Mouse (Mus musculus) intestine, embryonic 14.5 days (tissue): ENCODE results near the gene Kcnk3. TPM values are rescaled to one million over a fixed set of nuclear protein-coding genes. Genes with fewer than 3 reads are reported as not detected.

ENCODE experiments used
- ATAC-seq: fragments of 200-750 bp; cut with Nextera tagmentation; replicated peaks from 2 replicates; pipeline ENCODE4 v1.8.0; 2017; ENCODE audit warnings: low read depth, moderate number of reproducible peaks, moderate TSS enrichment, moderate library complexity; ENCODE audit not compliant: low FRiP score, low TSS enrichment
- DNase-seq: peaks from one replicate; pipeline ENCODE4 v3.0.0-alpha.2; 2018; ENCODE audit warnings: low spot score
- H3K27ac ChIP-seq: fragments of 300-500 bp; sonication (generic); 2 replicates; pipeline ENCODE4 v1.5.1; 2014; ENCODE audit warnings: low read depth, mild to moderate bottlenecking, control low read depth
- H3K27me3 ChIP-seq: fragments of 300-500 bp; sonication (generic); replicated peaks from 2 replicates; pipeline ENCODE4 v1.6.1; 2014; ENCODE audit warnings: low read length, control low read depth; ENCODE audit not compliant: control insufficient read depth, insufficient read depth
- H3K36me3 ChIP-seq: fragments of 300-500 bp; sonication (generic); 2 replicates; pipeline ENCODE4 v1.6.1; 2014; ENCODE audit warnings: low read length, control low read depth; ENCODE audit not compliant: control insufficient read depth, insufficient read depth
- H3K4me1 ChIP-seq: fragments of 300-500 bp; sonication (generic); replicated peaks from 2 replicates; pipeline ENCODE4 v1.6.1; 2014; ENCODE audit warnings: low read length, control low read depth, mixed read lengths; ENCODE audit not compliant: control insufficient read depth, insufficient read depth
- H3K4me2 ChIP-seq: fragments of 300-500 bp; sonication (generic); 2 replicates; pipeline ENCODE4 v1.6.1; 2014; ENCODE audit warnings: low read length
- H3K4me3 ChIP-seq: fragments of 300-500 bp; sonication (generic); 2 replicates; pipeline ENCODE4 v1.5.1; 2014; ENCODE audit warnings: low read depth, low read length, control low read depth, mixed read lengths
- H3K9ac ChIP-seq: fragments of 300-500 bp; sonication (generic); 2 replicates; pipeline ENCODE4 v1.6.1; 2014; ENCODE audit warnings: mild to moderate bottlenecking, low read length
- H3K9me3 ChIP-seq: fragments of 300-500 bp; sonication (generic); 2 replicates; pipeline ENCODE4 v1.6.1; 2016; ENCODE audit warnings: low read length, control low read depth; ENCODE audit not compliant: control insufficient read depth
- WGBS: fragments of 180-500 bp; shearing (Covaris S2); extraction: QIAGEN DNeasy Blood & Tissue Kit; methylation state at CpG from one replicate; pipeline ENCODE4 v1.1.7; 2014; 5-methylcytosine and 5-hydroxymethylcytosine counted together
- polyA plus RNA-seq: library from polyadenylated mRNA; unstranded; fragments of >200 nt; fragmentation: Nextera tagmentation; extraction: Ambion mirVana; gene quantifications from 2 replicates; pipeline ENCODE4 v1.2.1, GENCODE M21; 2014

Kcnk3 gene
- polyA plus RNA-seq, 1 experiment from 2014 or later, result 39.7 TPM

DNA sequence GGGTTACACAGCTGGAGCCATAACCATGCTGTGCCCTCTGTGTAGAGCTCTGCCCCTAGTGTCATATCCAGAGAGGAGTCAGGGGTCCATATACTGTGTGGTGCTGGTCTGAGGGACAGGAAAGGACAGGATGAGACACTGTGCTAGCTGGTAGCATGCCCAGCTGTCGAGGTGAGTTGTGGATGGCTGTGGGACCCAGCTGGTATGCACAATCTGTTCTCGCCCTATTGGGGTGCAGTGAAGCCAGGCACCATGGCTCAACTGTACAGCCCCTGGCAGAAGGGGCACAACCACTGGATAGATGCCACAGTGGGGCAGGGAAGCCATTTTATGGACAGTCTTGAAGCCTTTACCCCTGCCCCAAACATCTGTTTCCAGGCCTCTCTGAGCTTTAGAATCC is 31.2 kb downstream of the Kcnk3 start:
- Histone ChIP-seq H3K9ac (no peak overlapping the region), H3K4me1 (peaks cover 48% of the 10 kb centered on the region)
- 75% methylated on average over 2 of the region's 2 CpGs for WGBS

DNA sequence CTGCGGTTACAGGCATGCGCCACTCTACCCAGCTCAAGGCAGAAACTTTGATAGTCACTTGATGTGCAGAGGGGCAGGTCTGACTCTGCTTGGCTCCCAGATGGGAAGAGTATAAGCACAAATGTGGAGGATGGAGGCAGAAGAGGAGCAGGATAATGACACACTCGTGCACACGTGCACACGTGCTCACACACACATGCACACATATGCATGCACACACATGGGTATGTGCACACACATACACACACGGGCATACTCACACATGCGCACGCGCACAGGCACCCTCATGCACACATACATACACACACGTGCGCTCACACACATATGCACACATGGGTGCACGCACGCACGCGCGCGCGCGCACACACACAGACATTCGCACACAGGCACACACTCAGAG is 32.6 kb downstream of the Kcnk3 start:
- H3K27me3 ChIP-seq, result peaks cover 10% of the 10 kb centered on the region; the same call in 1 of the 2 replicates
- H3K9ac ChIP-seq, result no peak overlapping the region
- H3K4me1 ChIP-seq, result peaks cover 38% of the 10 kb centered on the region
- H3K36me3 ChIP-seq, result no peaks in the 10 kb centered on the region
- DNase-seq (no peak), ATAC-seq (no peak)
- H3K4me2 ChIP-seq, result no peak overlapping the region
- H3K27ac ChIP-seq, result no peak overlapping the region
- 97% methylated on average over 20 of the region's 20 CpGs for WGBS
- no peak overlapping the region for H3K4me3 ChIP-seq
- no peaks in the 10 kb centered on the region for H3K9me3 ChIP-seq

More for the DNA sequence above, 31.2 kb downstream of the Kcnk3 start:
- DNase-seq (no peak), ATAC-seq (no peak)
- Histone ChIP-seq H3K4me2 (no peak overlapping the region), H3K4me3 (no peak overlapping the region), H3K9me3 (no peaks in the 10 kb centered on the region), H3K27ac (no peak overlapping the region), H3K27me3 (peaks cover 10% of the 10 kb centered on the region; the same call in 1 of the 2 replicates), H3K36me3 (no peaks in the 10 kb centered on the region)

DNA sequence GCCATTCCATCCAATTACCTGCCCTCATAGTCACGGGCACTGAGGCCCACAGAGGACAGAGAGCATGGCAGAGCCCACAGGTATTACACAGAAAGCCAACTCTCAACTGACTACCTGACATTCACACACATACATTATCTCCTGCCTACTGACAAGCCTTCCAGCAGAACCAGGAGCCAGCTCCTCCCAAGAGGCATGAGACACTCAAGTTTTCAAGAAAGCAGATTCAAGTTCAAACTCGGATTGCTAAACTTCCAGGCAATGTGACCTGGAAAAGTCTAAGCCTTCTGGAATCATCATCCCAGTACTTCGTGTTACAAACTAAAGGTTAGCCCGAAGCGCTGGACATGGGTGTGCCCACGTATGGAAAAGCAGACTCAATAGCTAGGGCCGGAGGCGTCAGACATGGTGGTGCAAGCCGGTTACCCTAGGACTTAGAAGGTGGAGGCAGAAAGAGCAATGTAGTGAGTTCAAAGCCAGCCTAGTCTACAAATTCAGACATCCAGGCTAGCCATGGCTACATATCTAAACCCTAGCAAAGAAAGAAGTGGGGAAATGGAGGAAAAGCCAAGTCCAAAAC is 33.3 kb downstream of the Kcnk3 start:
- peaks cover 10% of the 10 kb centered on the region; the same call in 1 of the 2 replicates for H3K27me3 ChIP-seq
- no peak overlapping the region for H3K4me3 ChIP-seq
- H3K4me1 ChIP-seq, result peaks cover 32% of the 10 kb centered on the region
- H3K9me3 ChIP-seq, result no peaks in the 10 kb centered on the region
- no peak for ATAC-seq
- no peak overlapping the region for H3K27ac ChIP-seq
- H3K36me3 ChIP-seq, result no peaks in the 10 kb centered on the region
- no peak for DNase-seq
- no peak overlapping the region for H3K4me2 ChIP-seq
- no peak overlapping the region for H3K9ac ChIP-seq
- 94% methylated on average over 9 of the region's 9 CpGs for WGBS

DNA sequence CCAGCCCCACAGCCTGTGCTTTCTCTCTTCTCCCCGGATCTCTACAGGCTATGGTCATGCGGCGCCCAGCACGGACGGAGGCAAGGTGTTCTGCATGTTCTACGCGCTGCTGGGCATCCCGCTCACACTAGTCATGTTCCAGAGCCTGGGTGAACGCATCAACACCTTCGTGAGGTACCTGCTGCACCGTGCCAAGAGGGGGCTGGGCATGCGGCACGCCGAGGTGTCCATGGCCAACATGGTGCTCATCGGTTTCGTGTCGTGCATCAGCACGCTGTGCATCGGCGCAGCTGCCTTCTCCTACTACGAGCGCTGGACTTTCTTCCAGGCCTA is 33.8 kb downstream of the Kcnk3 start:
- H3K4me3 ChIP-seq, result 0 out of 2 replicates have a peak overlapping the region, but pooled peaks have one; percentile 27
- DNase-seq (no peak), ATAC-seq (no peak)
- H3K27ac ChIP-seq, result no peak overlapping the region
- no peak overlapping the region for H3K9ac ChIP-seq
- peaks cover 10% of the 10 kb centered on the region; the same call in 1 of the 2 replicates for H3K27me3 ChIP-seq
- H3K36me3 ChIP-seq, result no peaks in the 10 kb centered on the region
- 53% methylated on average over 22 of the region's 22 CpGs for WGBS
- peaks cover 27% of the 10 kb centered on the region for H3K4me1 ChIP-seq
- H3K4me2 ChIP-seq, result peak overlapping the region; percentile 47
- no peaks in the 10 kb centered on the region for H3K9me3 ChIP-seq

DNA sequence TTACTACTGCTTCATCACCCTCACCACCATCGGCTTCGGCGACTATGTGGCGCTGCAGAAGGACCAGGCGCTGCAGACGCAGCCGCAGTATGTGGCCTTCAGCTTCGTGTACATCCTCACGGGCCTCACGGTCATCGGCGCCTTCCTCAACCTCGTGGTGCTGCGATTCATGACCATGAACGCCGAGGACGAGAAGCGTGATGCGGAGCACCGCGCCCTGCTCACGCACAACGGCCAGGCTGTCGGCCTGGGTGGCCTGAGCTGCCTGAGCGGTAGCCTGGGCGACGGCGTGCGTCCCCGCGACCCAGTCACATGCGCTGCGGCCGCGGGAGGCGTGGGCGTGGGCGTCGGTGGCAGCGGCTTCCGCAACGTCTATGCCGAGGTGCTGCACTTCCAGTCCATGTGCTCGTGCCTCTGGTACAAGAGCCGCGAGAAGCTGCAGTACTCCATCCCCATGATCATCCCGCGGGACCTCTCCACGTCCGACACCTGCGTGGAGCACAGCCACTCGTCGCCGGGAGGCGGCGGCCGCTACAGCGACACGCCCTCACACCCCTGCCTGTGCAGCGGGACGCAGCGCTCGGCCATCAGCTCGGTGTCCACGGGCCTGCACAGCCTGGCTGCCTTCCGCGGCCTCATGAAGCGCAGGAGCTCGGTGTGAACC is 34.3 kb downstream of the Kcnk3 start:
- Histone ChIP-seq H3K27ac (no peak overlapping the region), H3K4me2 (peak overlapping the region; percentile 47), H3K36me3 (no peaks in the 10 kb centered on the region), H3K9me3 (no peaks in the 10 kb centered on the region), H3K4me3 (peak overlapping the region; percentile 27), H3K4me1 (peaks cover 25% of the 10 kb centered on the region), H3K9ac (no peak overlapping the region), H3K27me3 (peaks cover 10% of the 10 kb centered on the region; the same call in 1 of the 2 replicates)
- 11% methylated on average over 69 of the region's 69 CpGs for WGBS
- DNase-seq (peak; percentile 70), ATAC-seq (peak; percentile 34; the same call in 1 of the 2 replicates)

DNA sequence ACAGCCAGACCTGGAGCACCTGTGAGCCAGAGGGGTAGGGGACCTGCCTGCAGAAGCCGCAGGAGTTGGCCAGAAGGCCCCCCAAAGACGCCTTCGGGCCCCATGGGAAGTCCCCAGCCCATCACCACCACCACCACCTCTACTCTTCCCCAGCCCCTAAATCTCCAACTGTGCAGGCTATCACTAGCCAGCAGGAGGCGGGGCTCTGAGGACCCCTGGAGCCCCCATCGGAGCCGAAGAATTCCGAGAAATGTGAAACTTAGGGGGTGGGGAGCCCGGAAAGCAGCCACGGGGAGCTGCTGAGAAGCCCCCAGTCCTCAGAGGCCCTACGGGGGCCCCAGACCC is 34.8 kb downstream of the Kcnk3 start:
- Histone ChIP-seq H3K27ac (no peak overlapping the region), H3K4me3 (peak overlapping the region; percentile 27), H3K9ac (peak overlapping the region; percentile 22; the same call in 1 of the 2 replicates), H3K9me3 (no peaks in the 10 kb centered on the region), H3K4me2 (peak overlapping the region; percentile 47), H3K27me3 (peaks cover 10% of the 10 kb centered on the region; the same call in 1 of the 2 replicates), H3K36me3 (no peaks in the 10 kb centered on the region), H3K4me1 (peaks cover 20% of the 10 kb centered on the region)
- 0 out of 2 replicates have a peak, but pooled peaks have one; percentile 2 for ATAC-seq
- DNase-seq, result no peak
- 11% methylated on average over 10 of the region's 10 CpGs for WGBS

DNA sequence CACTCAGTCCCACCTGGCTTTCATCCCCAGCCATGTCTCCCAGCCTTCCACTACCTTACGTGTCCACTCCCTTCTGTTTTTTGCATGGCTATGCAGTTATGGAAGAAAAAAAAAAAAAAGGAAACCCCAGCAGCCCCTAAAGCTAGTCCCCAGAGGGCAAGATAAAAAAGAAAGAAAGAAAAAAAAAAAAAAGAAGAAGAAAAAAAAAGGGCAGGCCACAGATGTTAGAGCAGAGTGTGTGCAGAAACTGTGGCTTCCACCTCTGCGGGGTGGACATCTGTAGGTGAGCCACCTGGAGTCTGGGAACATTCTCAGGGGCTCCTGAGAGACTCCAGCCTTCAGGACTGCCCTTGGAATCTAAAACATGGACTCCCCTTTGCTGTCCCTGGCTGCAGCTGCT is 35.4 kb downstream of the Kcnk3 start:
- Histone ChIP-seq H3K27ac (no peak overlapping the region), H3K4me2 (no peak overlapping the region; the same call in 1 of the 2 replicates), H3K9me3 (no peaks in the 10 kb centered on the region), H3K27me3 (peaks cover 10% of the 10 kb centered on the region; the same call in 1 of the 2 replicates), H3K4me3 (no peak overlapping the region), H3K4me1 (peaks cover 15% of the 10 kb centered on the region; the same call in 1 of the 2 replicates), H3K9ac (no peak overlapping the region; the same call in 1 of the 2 replicates), H3K36me3 (no peaks in the 10 kb centered on the region)
- 62% methylated on average over 2 of the region's 2 CpGs for WGBS
- DNase-seq, result no peak
- ATAC-seq, result no peak

DNA sequence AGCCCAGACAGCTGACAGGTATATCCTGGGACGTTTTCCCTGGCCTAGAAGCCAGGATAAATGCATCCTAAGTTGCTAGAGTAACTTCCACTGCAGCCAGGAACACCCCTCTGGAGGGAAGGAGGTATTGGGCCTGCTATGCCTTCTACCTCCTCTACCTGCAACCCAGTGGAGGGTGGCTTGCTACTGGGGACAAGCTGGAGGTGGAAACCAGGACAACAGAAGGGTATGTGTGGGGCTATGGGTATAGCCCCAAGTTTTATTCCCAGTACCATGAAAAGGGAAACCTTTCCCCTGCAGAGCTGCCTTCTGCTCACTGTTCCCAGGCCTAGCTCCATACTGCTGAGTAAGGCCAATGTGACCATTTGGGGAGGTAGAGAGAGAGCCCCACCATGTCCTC is 36.3 kb downstream of the Kcnk3 start:
- Histone ChIP-seq H3K4me3 (no peak overlapping the region), H3K27ac (no peak overlapping the region), H3K36me3 (no peaks in the 10 kb centered on the region), H3K9ac (no peak overlapping the region), H3K27me3 (peaks cover 10% of the 10 kb centered on the region; the same call in 1 of the 2 replicates), H3K9me3 (no peaks in the 10 kb centered on the region), H3K4me2 (no peak overlapping the region), H3K4me1 (peaks cover 14% of the 10 kb centered on the region; the same call in 1 of the 2 replicates)
- 54% methylated on average over 1 of the region's 1 CpGs for WGBS
- ATAC-seq (no peak), DNase-seq (no peak)
